Mouse (Mus musculus): ENCODE results near the gene Scn1a.

DNA sequence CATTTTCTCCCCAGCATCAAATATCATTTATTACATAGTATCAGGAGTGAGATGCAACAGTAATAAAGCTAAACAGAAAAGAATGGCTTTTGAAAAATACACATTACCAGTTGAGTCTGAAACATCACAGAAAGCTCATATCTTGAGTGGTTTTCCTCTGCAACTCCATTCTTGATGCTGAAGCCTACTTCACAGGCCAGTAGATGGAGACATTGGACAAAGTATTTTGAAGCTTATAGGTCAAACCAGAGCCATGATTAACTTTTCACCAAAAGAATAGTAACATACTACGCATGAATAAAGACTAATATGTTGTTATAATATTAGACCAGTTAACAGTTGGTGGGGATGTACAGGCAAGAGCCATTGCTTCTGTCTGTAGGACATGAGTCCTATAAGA lies 21.8 kb upstream of the Scn1a start:
- TF ChIP-seq CTCF (conservative IDR thresholded peaks at IDR 0.05; ENCODE audit: low read length) (no peak), POU5F1 (IDR thresholded peaks at IDR 0.05; ENCODE audit: borderline replicate concordance, low read length) (no peak)

Measured in E14TG2a.4 (cell line).